Mouse (Mus musculus) forebrain, embryonic 13.5 days (tissue): ENCODE results near the gene Duxf3. TPM values are rescaled to one million over a fixed set of nuclear protein-coding genes. Genes with fewer than 3 reads are reported as not detected.

ENCODE experiments used
- ATAC-seq: fragments of 200-750 bp; cut with Nextera tagmentation; 2 replicates; pipeline ENCODE4 v1.8.0; 2017
- H3K27ac ChIP-seq: fragments of 300-500 bp; sonication (generic); 2 replicates; pipeline ENCODE4 v1.5.1; 2015; ENCODE audit warnings: inconsistent platforms, mild to moderate bottlenecking, moderate library complexity
- H3K27me3 ChIP-seq: fragments of 300-500 bp; sonication (generic); 2 replicates; pipeline ENCODE4 v1.6.1; 2015; ENCODE audit warnings: mild to moderate bottlenecking, inconsistent platforms
- H3K36me3 ChIP-seq: fragments of 300-500 bp; sonication (generic); 2 replicates; pipeline ENCODE4 v1.6.1; 2015; ENCODE audit warnings: mild to moderate bottlenecking, inconsistent platforms; ENCODE audit not compliant: poor library complexity, severe bottlenecking
- H3K4me1 ChIP-seq: fragments of 300-500 bp; sonication (generic); 2 replicates; pipeline ENCODE4 v1.6.1; 2015; ENCODE audit warnings: inconsistent platforms
- H3K4me2 ChIP-seq: fragments of 300-500 bp; sonication (generic); 2 replicates; pipeline ENCODE4 v1.6.1; 2015; ENCODE audit warnings: inconsistent platforms, mild to moderate bottlenecking, moderate library complexity
- H3K4me3 ChIP-seq: fragments of 300-500 bp; sonication (generic); 2 replicates; pipeline ENCODE4 v1.5.1; 2015; ENCODE audit warnings: mild to moderate bottlenecking, inconsistent platforms
- H3K9ac ChIP-seq: fragments of 300-500 bp; sonication (generic); 2 replicates; pipeline ENCODE4 v1.6.1; 2015; ENCODE audit warnings: mild to moderate bottlenecking, inconsistent platforms
- H3K9me3 ChIP-seq: fragments of 300-500 bp; sonication (generic); replicated peaks from 2 replicates; pipeline ENCODE4 v1.6.1; 2016; ENCODE audit warnings: inconsistent platforms
- WGBS: fragments of 180-500 bp; shearing (Covaris S2); methylation state at CpG from one replicate; pipeline ENCODE4 v1.1.7; 2015; 5-methylcytosine and 5-hydroxymethylcytosine counted together
- polyA plus RNA-seq: library from polyadenylated mRNA; unstranded; fragments of >200 nt; fragmentation: Nextera tagmentation; extraction: Ambion mirVana; gene quantifications from 2 replicates; pipeline ENCODE4 v1.2.1, GENCODE M21; 2015

Gene Duxf3
- polyA plus RNA-seq, 1 experiment from 2014 or later: not detected

DNA sequence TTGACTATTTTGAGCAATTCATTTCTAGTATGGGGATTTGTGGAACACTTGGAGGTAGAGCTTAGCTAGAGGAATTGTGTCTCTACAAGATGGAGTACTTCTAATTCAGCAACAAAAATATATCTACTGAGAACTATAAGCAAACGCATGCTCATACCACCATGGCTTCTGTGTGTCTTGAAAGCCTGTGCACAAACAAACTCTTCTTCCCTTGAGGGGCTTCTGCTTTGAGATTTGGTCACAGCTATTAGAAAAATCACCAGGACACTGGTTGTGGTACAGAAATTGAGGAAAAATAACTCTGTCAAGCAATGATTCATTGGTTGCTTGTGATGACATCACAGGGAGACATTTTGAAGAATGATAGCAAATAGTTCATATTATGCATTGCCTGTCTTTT is 17.1 kb downstream of the Duxf3 start:
- no peak for ATAC-seq
- Histone ChIP-seq H3K4me3 (no peak overlapping the region), H3K27ac (no peak overlapping the region), H3K4me1 (no peaks in the 10 kb centered on the region), H3K4me2 (no peak overlapping the region), H3K9ac (no peak overlapping the region), H3K36me3 (no peaks in the 10 kb centered on the region), H3K27me3 (no peaks in the 10 kb centered on the region), H3K9me3 (no peaks in the 10 kb centered on the region; the same call in 1 of the 2 replicates)
- WGBS: 84% methylated on average over 1 of the region's 1 CpGs

GRCm38 (mm10) chr10:58214934-58215333 is 17.5 kb downstream of the Duxf3 start:
- Histone ChIP-seq H3K36me3 (no peaks in the 10 kb centered on the region), H3K4me3 (no peak overlapping the region), H3K27ac (no peak overlapping the region), H3K27me3 (no peaks in the 10 kb centered on the region), H3K9me3 (no peaks in the 10 kb centered on the region; the same call in 1 of the 2 replicates), H3K4me2 (no peak overlapping the region), H3K9ac (no peak overlapping the region), H3K4me1 (no peaks in the 10 kb centered on the region)
- no peak for ATAC-seq
- WGBS: 85% methylated on average over 5 of the region's 5 CpGs

DNA sequence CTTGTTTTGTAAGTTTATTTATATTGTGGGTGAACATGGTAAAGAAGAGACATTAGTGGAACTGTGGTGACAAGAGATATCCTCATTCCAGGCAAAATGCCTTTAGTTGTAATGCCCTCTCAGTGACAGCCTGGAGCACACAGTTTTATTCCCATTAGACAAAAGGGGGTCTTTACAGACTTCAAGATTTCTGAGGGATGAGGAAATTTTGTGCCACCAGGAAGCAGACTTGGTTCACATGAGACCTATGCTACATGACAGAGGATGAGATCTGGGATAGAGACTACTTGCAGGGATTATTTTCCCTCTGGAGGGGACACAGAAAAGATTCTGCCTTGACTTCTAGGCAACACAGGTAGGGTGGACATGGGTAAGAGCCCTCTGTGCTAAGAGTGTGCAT is 18.0 kb downstream of the Duxf3 start:
- Histone ChIP-seq H3K36me3 (no peaks in the 10 kb centered on the region), H3K27me3 (no peaks in the 10 kb centered on the region), H3K4me1 (no peaks in the 10 kb centered on the region), H3K9ac (no peak overlapping the region), H3K4me2 (no peak overlapping the region), H3K4me3 (no peak overlapping the region), H3K27ac (no peak overlapping the region), H3K9me3 (no peaks in the 10 kb centered on the region; the same call in 1 of the 2 replicates)
- no peak for ATAC-seq

DNA sequence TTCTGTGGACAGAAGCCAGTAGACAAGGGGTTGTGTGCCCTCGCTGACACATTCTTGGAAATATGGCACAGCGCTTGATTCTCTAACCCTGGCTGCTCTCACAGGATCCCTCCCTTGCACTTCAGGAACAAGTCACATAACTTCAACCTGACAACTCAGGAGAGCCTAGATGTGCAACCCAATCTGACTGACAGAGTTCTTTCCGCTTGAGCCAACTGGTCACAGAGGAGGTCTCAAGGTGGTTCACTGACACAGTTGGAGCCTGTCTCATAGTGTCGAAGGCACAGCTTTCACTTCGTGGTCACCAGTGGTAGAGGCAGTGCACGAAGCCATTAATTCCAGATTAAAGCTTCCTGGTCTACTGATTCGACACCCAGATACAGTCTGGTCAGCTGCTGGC is 20.2 kb downstream of the Duxf3 start:
- H3K27ac ChIP-seq: no peak overlapping the region
- no peak for ATAC-seq
- H3K27me3 ChIP-seq: no peaks in the 10 kb centered on the region
- no peaks in the 10 kb centered on the region for H3K4me1 ChIP-seq
- no peaks in the 10 kb centered on the region; the same call in 1 of the 2 replicates for H3K9me3 ChIP-seq
- no peak overlapping the region for H3K4me3 ChIP-seq
- no peak overlapping the region for H3K4me2 ChIP-seq
- no peak overlapping the region for H3K9ac ChIP-seq
- H3K36me3 ChIP-seq: no peaks in the 10 kb centered on the region
- WGBS: 78% methylated on average over 7 of the region's 7 CpGs

GRCm38 (mm10) chr10:58211213-58211612 is 21.3 kb downstream of the Duxf3 start:
- Histone ChIP-seq H3K36me3 (no peaks in the 10 kb centered on the region), H3K27me3 (no peaks in the 10 kb centered on the region), H3K9ac (no peak overlapping the region), H3K9me3 (no peaks in the 10 kb centered on the region), H3K27ac (no peak overlapping the region), H3K4me2 (no peak overlapping the region), H3K4me1 (no peaks in the 10 kb centered on the region), H3K4me3 (no peak overlapping the region)
- WGBS: 91% methylated on average over 2 of the region's 2 CpGs
- no peak for ATAC-seq

DNA sequence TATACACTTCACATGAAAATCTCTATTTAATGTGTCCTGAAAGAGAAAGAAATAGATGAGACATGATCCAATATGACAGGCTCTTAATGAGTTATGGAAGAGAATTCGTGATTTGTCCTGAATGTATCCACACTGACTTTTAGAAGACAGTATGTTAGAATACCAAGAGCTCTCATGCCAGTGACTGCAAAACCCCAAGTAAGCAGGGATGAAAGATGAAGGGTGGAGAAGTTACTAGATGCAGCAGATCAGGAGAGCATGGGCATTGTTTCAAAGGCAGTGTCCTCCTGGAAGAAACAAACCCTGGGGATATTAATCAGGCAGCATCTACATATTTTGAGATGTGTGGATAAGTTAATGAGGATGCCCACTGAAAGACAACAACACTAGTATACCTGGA is 22.0 kb downstream of the Duxf3 start:
- WGBS: 71% methylated on average over 1 of the region's 1 CpGs
- ATAC-seq: no peak

DNA sequence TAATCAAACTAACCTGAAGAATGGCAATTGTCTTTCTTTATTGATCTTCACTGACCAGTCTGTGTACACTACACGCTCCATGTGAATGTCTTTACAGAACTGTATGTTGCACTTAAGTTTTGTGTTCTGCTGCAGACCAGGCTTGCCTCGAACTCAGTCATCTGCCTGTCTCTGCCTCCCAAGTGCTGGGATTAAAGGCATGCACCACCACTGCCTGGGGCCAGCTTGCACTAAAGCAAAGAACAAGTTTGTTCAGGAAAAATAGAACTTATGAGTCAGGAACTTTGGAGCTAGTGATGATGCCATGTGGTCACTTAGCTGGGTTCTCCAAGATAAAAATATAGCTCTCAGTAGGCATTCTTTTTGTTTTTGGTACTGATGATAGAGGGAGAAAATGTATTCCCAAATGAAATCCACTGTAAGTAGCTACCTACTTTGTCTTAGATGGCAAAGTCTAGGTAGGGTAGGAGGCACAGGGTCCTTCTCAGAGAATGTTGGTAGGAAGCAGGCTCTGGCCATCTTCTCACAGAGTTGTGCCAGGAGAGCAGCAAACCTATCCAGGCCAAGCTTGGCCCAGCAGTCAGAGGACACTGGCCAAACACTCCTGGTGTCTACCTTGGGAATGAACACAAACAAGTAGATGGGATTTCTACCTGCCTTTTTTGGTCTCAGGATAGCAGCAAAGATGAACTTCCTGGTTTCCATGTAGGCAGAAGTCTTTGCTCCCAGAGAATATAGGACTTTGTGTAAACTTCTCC is 22.6 kb downstream of the Duxf3 start:
- no peak overlapping the region for H3K4me3 ChIP-seq
- H3K9me3 ChIP-seq: no peaks in the 10 kb centered on the region
- H3K27ac ChIP-seq: no peak overlapping the region
- H3K27me3 ChIP-seq: no peaks in the 10 kb centered on the region
- no peak overlapping the region for H3K9ac ChIP-seq
- H3K4me2 ChIP-seq: no peak overlapping the region
- ATAC-seq: no peak
- 76% methylated on average over 2 of the region's 2 CpGs for WGBS
- H3K4me1 ChIP-seq: no peaks in the 10 kb centered on the region
- no peaks in the 10 kb centered on the region for H3K36me3 ChIP-seq

More for the DNA sequence above, 22.0 kb downstream of the Duxf3 start:
- no peak overlapping the region for H3K27ac ChIP-seq
- H3K36me3 ChIP-seq: no peaks in the 10 kb centered on the region
- H3K4me2 ChIP-seq: no peak overlapping the region
- no peaks in the 10 kb centered on the region for H3K27me3 ChIP-seq
- H3K4me1 ChIP-seq: no peaks in the 10 kb centered on the region
- H3K9me3 ChIP-seq: no peaks in the 10 kb centered on the region
- H3K4me3 ChIP-seq: no peak overlapping the region
- H3K9ac ChIP-seq: no peak overlapping the region

DNA sequence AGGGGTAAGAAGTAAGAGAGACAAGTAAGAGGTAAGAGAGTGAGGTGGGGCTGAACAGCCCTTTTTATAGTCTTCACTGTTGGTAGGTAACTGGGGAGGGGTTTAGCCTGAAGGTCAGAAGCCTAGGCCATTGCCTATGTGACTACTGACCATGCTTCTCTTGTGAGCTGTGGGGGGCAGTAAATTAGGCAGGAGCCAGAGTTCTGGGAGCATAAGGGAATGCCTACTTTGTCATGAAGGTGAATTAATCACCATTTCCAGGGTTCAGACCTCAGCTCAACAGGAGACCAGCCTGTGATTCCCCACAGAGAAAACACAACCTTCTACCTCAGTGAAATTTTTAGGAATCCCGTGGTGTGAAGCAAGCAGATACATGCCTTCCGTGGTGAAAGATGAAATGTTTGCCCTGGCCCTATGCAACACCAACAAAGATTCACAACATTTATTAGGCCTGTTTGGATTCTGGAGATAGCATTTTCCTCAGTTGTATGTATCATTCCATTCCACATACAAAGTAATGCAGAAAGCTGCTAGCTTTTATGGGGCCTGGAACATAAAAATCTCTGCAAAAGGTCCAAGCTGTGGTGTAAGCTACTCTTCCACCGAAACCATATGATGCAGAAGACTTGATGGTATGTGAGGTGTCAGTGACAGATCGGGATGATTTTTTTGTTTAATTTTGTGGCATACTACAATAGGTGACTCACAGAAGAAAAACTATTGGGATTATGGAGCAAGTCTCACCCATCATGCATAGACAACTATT is 25.7 kb downstream of the Duxf3 start:
- Histone ChIP-seq H3K4me1 (no peaks in the 10 kb centered on the region), H3K27ac (no peak overlapping the region), H3K36me3 (no peaks in the 10 kb centered on the region), H3K27me3 (no peaks in the 10 kb centered on the region), H3K9me3 (no peaks in the 10 kb centered on the region), H3K4me3 (no peak overlapping the region), H3K4me2 (no peak overlapping the region), H3K9ac (no peak overlapping the region)
- ATAC-seq: no peak
- 90% methylated on average over 4 of the region's 4 CpGs for WGBS

GRCm38 (mm10) chr10:58205986-58206385 is 26.5 kb downstream of the Duxf3 start:
- H3K9ac ChIP-seq: no peak overlapping the region
- no peaks in the 10 kb centered on the region for H3K4me1 ChIP-seq
- WGBS: 39% methylated on average over 1 of the region's 1 CpGs
- H3K36me3 ChIP-seq: no peaks in the 10 kb centered on the region
- no peaks in the 10 kb centered on the region for H3K9me3 ChIP-seq
- ATAC-seq: no peak
- H3K27me3 ChIP-seq: no peaks in the 10 kb centered on the region
- H3K4me2 ChIP-seq: no peak overlapping the region
- H3K27ac ChIP-seq: no peak overlapping the region
- no peak overlapping the region for H3K4me3 ChIP-seq

Other genes starting within 250 kb of the Duxf3 start
- gene AW822073, start 7.7 kb downstream of the Duxf3 start, polyA plus RNA-seq: not detected in 2 replicates
- gene Gm4981, start 4.0 kb upstream of the Duxf3 start, polyA plus RNA-seq: not detected in 2 replicates
- gene Gcc2, start 22.8 kb upstream of the Duxf3 start, polyA plus RNA-seq: 73.0 and 86.7 TPM in 2 replicates
- gene Lims1, start 90.8 kb upstream of the Duxf3 start, polyA plus RNA-seq: 82.4 and 83.0 TPM in 2 replicates
- gene Ranbp2, start 214.2 kb upstream of the Duxf3 start, polyA plus RNA-seq: 20.2 and 23.3 TPM in 2 replicates